Mouse (Mus musculus) cerebral cortex, adult 2 months (tissue): Measurements from ENCODE around the gene Chst11.

Source experiments
- WGBS: fragments of 180-500 bp; shearing (Covaris S2); methylation state at CpG from one replicate; pipeline ENCODE4 v1.1.7; 2018; 5-methylcytosine and 5-hydroxymethylcytosine counted together

The Chst11 gene

GRCm38 (mm10) chr10:83036340-83037045 is 51.2 kb downstream of the Chst11 start:
- 92% methylated on average over 20 of the region's 20 CpGs for WGBS

DNA sequence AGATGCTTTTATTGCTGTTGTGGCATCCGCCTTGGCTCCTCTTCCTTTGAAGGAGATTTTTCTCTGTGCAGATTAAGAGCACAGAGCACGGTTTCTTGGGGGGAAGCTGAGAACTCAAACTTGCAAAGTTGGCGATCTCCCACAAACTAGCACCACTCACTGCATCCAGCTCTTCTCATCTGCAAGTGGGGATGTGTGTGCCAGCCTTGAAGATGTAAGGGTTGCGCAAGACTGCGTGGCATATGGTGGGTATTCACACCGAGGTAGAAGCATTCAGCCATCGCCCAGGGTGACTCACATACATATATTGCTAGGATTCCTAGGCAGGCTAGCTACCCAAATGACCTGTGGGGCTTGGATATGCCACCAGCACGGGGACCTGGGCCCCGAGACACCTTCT is 52.9 kb downstream of the Chst11 start:
- 47% methylated on average over 9 of the region's 9 CpGs for WGBS

GRCm38 (mm10) chr10:83039414-83039813 is 54.1 kb downstream of the Chst11 start:
- 85% methylated on average over 10 of the region's 10 CpGs for WGBS

DNA sequence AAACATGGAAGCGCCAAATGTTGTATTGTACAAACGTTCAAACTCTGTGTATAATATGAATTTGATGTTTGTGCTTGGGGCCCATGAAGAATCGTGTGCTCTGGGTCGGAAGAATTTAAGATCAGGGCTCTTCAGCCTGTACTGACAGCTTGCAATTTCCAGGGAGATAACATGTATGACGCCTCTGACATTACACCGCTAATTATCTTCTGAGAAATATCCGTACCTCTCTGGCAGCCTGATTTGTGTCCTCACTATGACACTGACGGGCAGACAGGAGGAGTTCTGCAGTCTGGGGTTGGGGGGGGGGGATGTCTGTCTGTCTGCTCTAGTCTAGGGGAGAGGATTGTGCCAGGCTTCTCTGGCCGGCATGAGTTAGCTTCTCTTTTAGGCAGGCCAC is 56.6 kb downstream of the Chst11 start:
- WGBS: 88% methylated on average over 9 of the region's 9 CpGs

GRCm38 (mm10) chr10:83042613-83043477 is 57.5 kb downstream of the Chst11 start:
- WGBS: 62% methylated on average over 10 of the region's 10 CpGs

GRCm38 (mm10) chr10:83043478-83044259 is 58.4 kb downstream of the Chst11 start:
- 70% methylated on average over 2 of the region's 2 CpGs for WGBS

GRCm38 (mm10) chr10:83049174-83049780 is 64.0 kb downstream of the Chst11 start:
- 29% methylated on average over 12 of the region's 12 CpGs for WGBS

GRCm38 (mm10) chr10:83053886-83054550 is 68.7 kb downstream of the Chst11 start:
- WGBS: 86% methylated on average over 10 of the region's 10 CpGs

DNA sequence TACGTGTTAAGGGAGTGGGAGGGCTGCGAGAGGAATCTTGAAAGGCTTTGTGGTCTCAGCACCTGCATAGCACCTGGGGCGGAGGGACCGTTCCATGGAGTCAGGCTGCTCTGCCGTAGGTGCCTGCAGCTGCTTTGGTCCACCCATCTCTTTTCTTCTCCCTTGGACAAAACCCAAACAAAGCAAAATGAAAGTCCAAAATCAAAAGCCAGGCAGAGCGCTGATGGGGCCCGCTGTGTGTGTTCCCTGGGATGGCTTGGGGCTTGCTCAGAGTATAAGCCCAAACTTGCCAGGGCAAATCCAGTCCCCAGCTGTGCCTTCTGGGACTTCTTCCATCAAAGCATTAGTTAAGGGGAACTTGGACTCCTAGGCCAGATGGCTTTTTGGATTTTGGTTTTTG is 71.0 kb downstream of the Chst11 start:
- 73% methylated on average over 7 of the region's 7 CpGs for WGBS

GRCm38 (mm10) chr10:83056866-83057265 is 71.6 kb downstream of the Chst11 start:
- WGBS: 73% methylated on average over 4 of the region's 4 CpGs

GRCm38 (mm10) chr10:83060066-83060782 is 74.9 kb downstream of the Chst11 start:
- 32% methylated on average over 12 of the region's 12 CpGs for WGBS

- WGBS: 29% methylated on average over 9 of the region's 9 CpGs
Measured at GRCm38 (mm10) chr10:83062315-83062714, 77.0 kb downstream of the Chst11 start.

GRCm38 (mm10) chr10:83064796-83065195 is 79.5 kb downstream of the Chst11 start:
- WGBS: 78% methylated on average over 5 of the region's 5 CpGs

- WGBS: 76% methylated on average over 6 of the region's 6 CpGs
Measured at GRCm38 (mm10) chr10:83066159-83066558, 80.9 kb downstream of the Chst11 start.

DNA sequence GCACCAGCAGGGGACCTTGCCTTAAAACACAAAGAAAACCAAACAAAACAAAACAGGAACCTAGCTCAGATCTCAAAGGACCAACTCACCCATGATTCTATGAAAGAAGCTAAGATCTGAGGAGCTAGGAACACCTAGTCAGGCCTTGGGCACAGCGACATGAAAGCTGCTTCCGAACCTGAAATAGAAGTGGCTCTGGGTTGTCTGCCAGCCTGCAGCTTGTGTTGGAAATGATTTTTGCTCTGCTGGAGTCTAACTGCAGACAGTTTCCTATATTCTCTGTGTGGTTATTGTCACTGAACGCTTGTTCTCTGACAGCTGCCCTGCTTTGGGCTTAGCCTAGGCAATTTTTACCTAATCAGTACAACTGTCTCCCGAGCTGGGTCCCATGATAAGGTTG is 82.0 kb downstream of the Chst11 start:
- 27% methylated on average over 4 of the region's 4 CpGs for WGBS

GRCm38 (mm10) chr10:83068466-83068865 is 83.2 kb downstream of the Chst11 start:
- 96% methylated on average over 8 of the region's 8 CpGs for WGBS

DNA sequence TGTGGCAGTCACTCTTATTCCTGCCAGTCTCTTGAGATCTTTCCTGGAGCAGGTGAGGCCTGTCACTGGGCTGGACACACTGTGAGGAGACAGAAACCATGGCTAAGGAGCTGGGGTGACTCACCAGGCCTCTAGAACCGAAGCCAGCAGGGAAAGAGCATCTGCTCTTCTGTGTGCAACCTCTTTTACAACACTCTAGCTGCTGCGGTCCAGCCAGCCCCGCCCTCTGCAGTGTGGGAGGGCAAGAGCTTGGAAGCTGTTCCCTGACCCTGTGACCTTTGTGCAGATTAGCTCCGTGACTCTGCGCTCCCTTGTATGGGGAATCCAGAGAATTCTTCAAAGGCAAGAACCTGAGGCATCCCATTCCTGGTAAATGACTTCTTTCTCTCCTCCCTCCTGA is 84.5 kb downstream of the Chst11 start:
- WGBS: 53% methylated on average over 5 of the region's 5 CpGs

- 57% methylated on average over 19 of the region's 19 CpGs for WGBS
Measured at GRCm38 (mm10) chr10:83071785-83072580, 86.7 kb downstream of the Chst11 start.

GRCm38 (mm10) chr10:83073119-83073518 is 87.8 kb downstream of the Chst11 start:
- WGBS: 75% methylated on average over 7 of the region's 7 CpGs

DNA sequence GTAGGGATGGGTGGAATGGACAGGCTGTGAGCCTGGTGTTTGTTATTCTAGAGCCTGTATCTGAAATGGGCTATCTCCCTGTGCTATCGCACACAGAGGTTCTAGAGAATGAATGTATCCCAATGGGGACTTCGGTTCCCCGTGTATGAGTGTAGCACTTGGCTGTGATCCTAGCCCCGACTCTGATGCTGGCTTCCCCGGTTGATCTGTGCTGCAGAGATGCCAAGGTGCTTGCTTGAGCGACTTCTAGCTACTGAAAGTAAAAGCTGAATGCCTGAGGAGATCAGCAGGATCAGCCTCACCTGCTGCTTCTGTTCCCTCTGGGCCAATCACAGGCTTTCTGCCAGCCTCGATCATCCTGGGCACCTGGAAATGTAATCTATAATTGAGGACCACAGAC is 91.5 kb downstream of the Chst11 start:
- WGBS: 62% methylated on average over 7 of the region's 7 CpGs
